Mouse (Mus musculus) bone marrow macrophage, adult 2 months (primary cell): ENCODE results near the gene Scp2. TPM values are rescaled to one million over a fixed set of nuclear protein-coding genes. Genes with fewer than 3 reads are reported as not detected.

Source experiments
- H3K27ac ChIP-seq: 2 replicates; pipeline ENCODE4 v1.5.1; 2012; ENCODE audit warnings: low read depth, low read length; ENCODE audit not compliant: insufficient read depth
- H3K4me1 ChIP-seq: 2 replicates; pipeline ENCODE4 v1.6.1; 2012; ENCODE audit warnings: low read length; ENCODE audit not compliant: control insufficient read depth, insufficient read depth
- H3K4me3 ChIP-seq: 2 replicates; pipeline ENCODE4 v1.5.1; 2012; ENCODE audit warnings: mild to moderate bottlenecking, low read length, moderate library complexity; ENCODE audit not compliant: insufficient read depth
- CTCF ChIP-seq: IDR thresholded peaks from 2 replicates; pipeline ENCODE4 v1.5.1; 2012; ENCODE audit warnings: low read depth, mild to moderate bottlenecking, low read length, moderate library complexity
- POLR2A ChIP-seq: IDR thresholded peaks from 2 replicates; pipeline ENCODE4 v1.6.1; 2012; ENCODE audit warnings: mild to moderate bottlenecking, low read depth, low read length, borderline replicate concordance
- polyA plus RNA-seq: library from polyadenylated mRNA; stranded (reverse); fragments of >200 nt; gene quantifications from 2 replicates; pipeline ENCODE4 v1.2.4, GENCODE M21; 2012; ENCODE audit not compliant: missing spikeins, insufficient read depth, insufficient read length

Gene Scp2
- polyA plus RNA-seq, 1 experiment = 181 TPM

DNA sequence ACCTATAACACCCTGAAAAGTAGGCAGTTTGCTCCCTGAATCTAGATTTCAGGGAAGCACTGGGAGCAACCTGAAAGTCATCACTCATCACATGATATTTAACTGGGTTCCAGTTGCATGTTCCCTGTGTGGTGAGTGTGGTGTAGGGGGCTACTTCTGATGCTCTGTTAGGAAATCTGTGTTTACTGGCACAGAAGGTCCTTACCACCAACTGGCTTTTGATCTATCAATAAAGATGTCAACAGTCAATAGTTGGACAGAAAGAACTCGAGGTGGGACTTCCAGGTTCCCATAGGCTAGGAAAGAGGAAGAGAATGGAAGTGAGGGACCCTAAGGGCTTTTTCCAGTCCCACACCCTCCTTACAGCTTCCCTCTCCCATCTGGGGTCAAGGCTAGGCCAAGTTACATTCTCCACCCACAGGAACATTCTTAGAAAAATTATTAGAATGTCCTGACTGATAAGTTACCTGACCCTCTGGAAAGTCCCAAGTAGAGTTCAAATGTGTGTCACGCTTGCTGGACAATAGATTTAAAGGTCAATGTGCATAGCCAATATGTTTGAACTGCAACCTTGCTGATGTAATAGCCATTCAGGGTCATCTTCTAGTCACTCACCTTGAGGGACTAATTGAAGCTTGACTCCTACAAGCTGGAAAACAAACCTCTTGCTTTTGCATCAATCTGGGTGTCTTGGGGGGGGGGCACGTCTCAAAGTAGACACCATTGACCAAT, 67.4 kb downstream of the Scp2 start:
- Histone ChIP-seq H3K4me1 (peaks cover 11% of the 10 kb centered on the region), H3K27ac (no peak overlapping the region), H3K4me3 (no peak overlapping the region)
- TF ChIP-seq CTCF = no peak
- no peak for TF ChIP-seq POLR2A

DNA sequence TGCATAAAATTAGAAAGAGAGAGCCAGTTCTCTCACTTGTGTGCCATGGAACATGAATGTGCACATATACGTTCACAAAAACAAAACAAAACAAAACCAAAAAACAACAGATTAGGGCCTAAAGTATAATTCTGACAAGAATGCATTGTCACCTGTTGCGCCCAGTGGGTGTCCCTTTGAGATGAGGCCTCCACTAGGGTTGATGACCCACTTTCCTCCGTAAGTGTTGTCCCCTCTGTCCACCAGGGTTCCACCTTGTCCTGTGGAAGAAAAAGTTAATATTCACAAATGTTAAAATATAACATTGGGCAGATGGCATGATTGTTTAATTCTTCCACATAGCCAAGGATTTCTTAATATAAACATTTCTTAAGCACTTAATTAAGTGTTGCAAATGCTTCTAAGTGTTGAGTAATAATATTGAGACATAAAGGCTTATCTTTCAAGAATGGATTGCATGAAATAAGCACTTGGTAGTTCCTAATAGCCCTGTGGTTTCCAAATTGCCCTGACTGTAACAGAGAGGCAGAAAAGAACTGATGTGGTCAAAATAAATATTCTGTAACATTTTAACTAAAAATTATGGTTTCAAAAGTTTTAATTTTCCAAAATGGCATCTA, 70.5 kb downstream of the Scp2 start:
- TF ChIP-seq CTCF = no peak
- no peak for TF ChIP-seq POLR2A
- Histone ChIP-seq H3K4me1 (peaks cover 4% of the 10 kb centered on the region), H3K4me3 (no peak overlapping the region), H3K27ac (no peak overlapping the region)

DNA sequence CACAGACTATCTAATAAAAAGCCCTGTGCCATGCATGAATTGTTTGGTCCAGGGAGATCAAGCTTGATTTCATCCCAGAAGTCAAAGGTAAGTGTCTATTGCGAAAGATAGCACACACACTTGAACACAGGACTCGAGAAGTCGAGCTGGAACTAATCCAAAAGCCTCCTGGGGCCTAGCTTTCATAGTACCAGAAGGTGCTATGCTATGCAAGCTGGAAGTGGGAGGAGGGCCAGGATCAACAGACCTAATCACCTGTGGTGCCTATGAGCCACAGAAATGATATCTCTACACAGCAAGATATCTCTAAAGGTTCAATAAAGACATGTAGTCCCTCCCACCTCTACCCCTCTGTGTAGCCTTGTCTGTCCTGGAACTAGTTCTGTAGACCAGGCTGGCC, 72.7 kb downstream of the Scp2 start:
- TF ChIP-seq CTCF (no peak), POLR2A (no peak)
- H3K4me1 ChIP-seq = peaks cover 16% of the 10 kb centered on the region
- no peak overlapping the region for H3K27ac ChIP-seq
- no peak overlapping the region for H3K4me3 ChIP-seq

GRCm38 (mm10) chr4:108071235-108071901, 73.4 kb downstream of the Scp2 start:
- peak overlapping the region; percentile 80 for H3K4me3 ChIP-seq
- H3K4me1 ChIP-seq = peaks cover 16% of the 10 kb centered on the region
- H3K27ac ChIP-seq = peak overlapping the region; percentile 41
- TF ChIP-seq CTCF = no peak
- TF ChIP-seq POLR2A = no peak

GRCm38 (mm10) chr4:108070723-108071122, 74.1 kb downstream of the Scp2 start:
- Histone ChIP-seq H3K4me3 (peak overlapping the region; percentile 80), H3K27ac (peak overlapping the region; percentile 41; the same call in 1 of the 2 replicates), H3K4me1 (peaks cover 16% of the 10 kb centered on the region)
- TF ChIP-seq CTCF = no peak
- no peak for TF ChIP-seq POLR2A

- TF ChIP-seq POLR2A (no peak), CTCF (no peak)
- Histone ChIP-seq H3K4me1 (peaks cover 20% of the 10 kb centered on the region), H3K4me3 (peak overlapping the region; percentile 80), H3K27ac (peak overlapping the region; percentile 41; the same call in 1 of the 2 replicates)
These were observed 74.5 kb downstream of the Scp2 start for GRCm38 (mm10) chr4:108070286-108070685.

GRCm38 (mm10) chr4:108068081-108068480, 76.7 kb downstream of the Scp2 start:
- H3K4me3 ChIP-seq = no peak overlapping the region
- peaks cover 22% of the 10 kb centered on the region for H3K4me1 ChIP-seq
- H3K27ac ChIP-seq = no peak overlapping the region
- TF ChIP-seq POLR2A = no peak
- TF ChIP-seq CTCF = no peak

DNA sequence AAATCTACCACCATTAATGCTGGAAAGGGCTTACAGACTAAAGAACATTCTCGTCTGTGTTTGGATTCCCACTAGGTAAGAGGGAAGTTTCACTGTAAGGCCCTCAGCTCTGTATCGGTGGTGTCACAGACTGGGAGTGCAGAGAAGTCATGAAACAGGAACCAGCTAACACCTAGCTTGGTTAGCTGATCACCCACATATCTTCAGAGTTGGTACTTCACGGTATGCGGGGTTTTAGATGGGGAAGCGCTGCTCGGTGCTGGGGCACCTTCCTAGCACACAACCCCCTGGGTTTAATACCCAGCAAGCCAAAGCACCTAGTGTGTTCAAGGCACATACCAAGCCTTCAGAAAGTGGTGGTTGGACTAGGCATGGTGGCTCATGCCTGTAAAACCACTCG, 77.5 kb downstream of the Scp2 start:
- H3K4me3 ChIP-seq = no peak overlapping the region
- peaks cover 22% of the 10 kb centered on the region for H3K4me1 ChIP-seq
- no peak overlapping the region for H3K27ac ChIP-seq
- no peak for TF ChIP-seq CTCF
- no peak for TF ChIP-seq POLR2A

DNA sequence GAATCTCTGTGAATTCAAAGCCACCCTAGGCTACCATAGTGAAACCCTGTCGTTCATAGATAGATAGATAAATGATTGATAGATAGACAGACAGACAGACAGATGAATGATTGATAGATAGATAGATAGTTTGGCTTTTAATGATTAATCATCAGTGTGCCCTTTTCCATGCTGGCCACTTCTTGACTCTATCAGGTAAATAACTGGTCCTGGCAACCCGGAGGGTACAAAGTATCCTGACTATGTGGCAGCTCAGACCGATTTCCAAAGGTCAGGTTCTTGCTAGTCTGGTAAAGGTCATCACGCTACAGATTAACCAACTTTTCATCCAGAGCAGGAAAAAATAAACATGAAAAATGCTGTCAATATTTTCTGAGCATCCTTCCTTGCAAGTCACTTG, 78.2 kb downstream of the Scp2 start:
- TF ChIP-seq POLR2A (no peak), CTCF (no peak)
- peaks cover 22% of the 10 kb centered on the region for H3K4me1 ChIP-seq
- no peak overlapping the region for H3K4me3 ChIP-seq
- H3K27ac ChIP-seq = no peak overlapping the region
